Mouse (Mus musculus) testis, adult 2 months (tissue): Measurements from ENCODE around the gene Rnf5.

Experiments used
- CTCF ChIP-seq: fragments of 200-500 bp; IDR thresholded peaks from 2 replicates; pipeline ENCODE4 v1.5.1; 2012; ENCODE audit warnings: low read depth, mild to moderate bottlenecking, inconsistent platforms, low read length, moderate library complexity; ENCODE audit not compliant: control insufficient read depth, insufficient read depth, insufficient replicate concordance
- POLR2A ChIP-seq: fragments of 200-500 bp; IDR thresholded peaks from 2 replicates; pipeline ENCODE4 v1.6.1; 2012; ENCODE audit warnings: low read depth, mild to moderate bottlenecking, inconsistent platforms, low read length, moderate library complexity; ENCODE audit not compliant: control insufficient read depth

DNA sequence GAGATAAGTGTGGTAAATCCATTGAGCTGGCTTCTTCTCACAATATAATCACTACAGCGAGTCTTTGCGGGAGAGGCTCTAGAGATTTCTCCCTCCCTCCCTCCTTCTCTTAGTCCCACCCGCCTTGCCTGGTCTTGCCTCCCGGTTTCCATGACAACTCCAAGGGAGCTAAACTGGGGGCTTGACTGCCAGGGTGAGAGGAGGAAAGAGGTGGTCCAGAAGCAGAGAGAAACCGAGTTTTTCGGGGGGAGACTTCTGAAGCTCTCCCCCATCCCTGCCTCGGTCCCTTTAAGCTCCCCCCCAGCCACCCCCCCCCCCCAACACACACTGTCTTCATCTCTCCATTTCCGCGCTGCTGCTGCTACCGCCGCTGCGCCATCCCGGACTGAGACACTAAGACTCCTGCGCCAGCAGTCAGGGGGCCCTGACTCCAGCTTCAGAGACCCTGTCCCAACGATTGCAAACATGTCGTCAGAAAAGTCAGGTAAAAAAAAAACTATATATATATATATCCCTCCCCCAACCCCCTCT, 25.8 kb upstream of the Rnf5 start, which contains the start of gene Prrt1:
- TF ChIP-seq POLR2A: no peak
- TF ChIP-seq CTCF: no peak
